Mouse (Mus musculus): ENCODE data around the gene Lrba. TPM values are rescaled to one million over a fixed set of nuclear protein-coding genes. Genes with fewer than 3 reads are reported as not detected.

The Lrba gene
- polyA plus RNA-seq (2012; rRNA removed) = 12.1 and 13.9 TPM in 2 replicates

DNA sequence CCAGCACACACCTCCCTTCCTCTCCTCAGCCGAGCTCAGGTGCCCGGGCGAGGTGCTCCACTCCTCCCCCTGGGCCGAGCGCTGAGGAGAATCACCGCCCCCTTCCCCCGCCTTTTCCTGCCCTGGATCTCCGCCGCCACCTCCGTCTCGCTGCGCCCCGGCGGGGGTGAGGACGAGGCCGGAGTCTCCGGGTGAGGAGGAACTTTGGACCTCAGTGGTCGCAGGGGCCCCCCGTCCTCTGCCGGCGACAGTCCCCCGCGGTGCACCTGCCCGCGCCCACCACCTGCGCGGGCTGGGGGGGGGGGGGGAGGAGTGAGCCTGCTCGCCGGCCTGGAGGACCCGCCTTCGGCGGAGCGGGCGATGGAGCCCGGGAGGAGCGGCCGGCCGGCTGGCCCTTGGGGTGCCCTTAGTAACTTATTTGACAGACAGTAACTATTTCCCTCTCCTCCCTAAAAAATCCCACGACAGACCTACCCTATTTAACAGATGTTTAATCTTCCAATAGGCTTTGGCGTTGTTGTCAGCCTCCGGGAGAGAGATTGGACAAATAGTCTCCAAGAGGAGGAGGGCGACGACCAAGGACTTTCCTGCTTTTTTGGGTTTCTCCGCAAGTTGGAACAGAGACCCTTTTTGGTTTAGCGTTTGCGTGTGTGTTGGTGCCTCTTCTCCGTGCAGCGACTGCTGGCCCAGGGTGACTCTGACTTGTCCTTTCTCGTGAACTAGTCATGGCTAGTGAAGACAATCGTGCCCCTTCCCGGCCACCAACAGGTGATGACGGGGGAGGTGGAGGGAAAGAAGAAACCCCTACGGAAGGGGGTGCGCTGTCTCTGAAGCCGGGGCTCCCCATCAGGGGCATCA is at the start of gene Lrba:
TSS of gene Lrba (plus strand) at position 117 of the 858 bp plus-strand sequence.
- H3K27ac ChIP-seq (ENCODE audit: insufficient read depth, low read length) = peak within 1 kb of the TSS; percentile 97
- TF ChIP-seq POLR2A (IDR thresholded peaks at IDR 0.05; ENCODE audit: extremely low read depth, insufficient read depth, low read length) = no peak; the same call in 1 of the 2 replicates
- no peak for TF ChIP-seq CTCF (IDR thresholded peaks at IDR 0.05; ENCODE audit: extremely low read depth, insufficient read depth, low read length)
- H3K4me1 ChIP-seq (ENCODE audit: control insufficient read depth, insufficient read depth, low read length) = no peaks in the 10 kb centered on the region
- H3K4me3 ChIP-seq (ENCODE audit: insufficient read depth, low read length) = peak within 1 kb of the TSS; percentile 82

DNA sequence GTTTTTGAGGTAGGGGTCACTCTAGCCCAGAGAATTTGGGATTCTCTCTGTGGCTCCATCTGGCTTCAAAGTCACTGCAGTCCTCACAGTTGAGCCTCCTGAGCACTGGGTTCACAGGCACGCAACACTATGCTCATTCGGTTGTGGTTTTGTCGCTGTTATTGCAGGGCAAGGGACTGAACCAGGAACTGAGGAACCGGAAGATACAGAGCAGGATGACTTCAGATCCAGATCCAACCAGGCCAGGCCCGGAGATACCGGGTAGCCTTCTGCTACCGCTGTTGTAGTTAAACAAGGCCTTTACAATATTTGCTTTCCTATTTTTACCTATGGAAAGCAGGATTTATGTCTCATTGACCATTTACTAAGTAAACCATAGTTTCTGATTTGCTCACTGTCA is 44.8 kb upstream of the Lrba start:
- no peak for TF ChIP-seq POLR2A (IDR thresholded peaks at IDR 0.05; ENCODE audit: extremely low read depth, insufficient read depth, low read length)
- no peaks in the 10 kb centered on the region for H3K4me1 ChIP-seq (ENCODE audit: control insufficient read depth, insufficient read depth, low read length)
- H3K4me3 ChIP-seq (ENCODE audit: insufficient read depth, low read length) = no peak overlapping the region
- H3K27ac ChIP-seq (ENCODE audit: insufficient read depth, low read length) = no peak overlapping the region

DNA sequence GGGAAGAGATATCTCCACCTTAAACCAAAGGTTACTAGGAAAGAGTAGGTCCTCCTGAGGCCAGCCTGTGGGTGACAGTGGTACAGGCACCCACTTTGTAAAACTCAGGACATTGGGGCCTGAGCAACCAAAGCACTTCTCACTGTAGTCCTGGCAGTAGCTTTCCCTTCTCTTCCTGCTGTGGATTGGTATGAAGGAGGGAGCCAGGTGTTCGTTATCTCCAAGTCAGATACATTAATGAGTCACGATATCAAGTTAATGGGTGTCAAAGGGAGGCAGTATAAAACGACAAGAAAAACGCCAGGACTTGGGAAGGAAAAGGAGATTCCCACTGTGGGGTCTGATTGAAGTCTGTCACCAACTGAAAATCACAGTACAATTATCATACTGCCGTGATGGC is 43.4 kb upstream of the Lrba start:
- H3K4me3 ChIP-seq (ENCODE audit: insufficient read depth, low read length) = no peak overlapping the region
- no peak for TF ChIP-seq CTCF (IDR thresholded peaks at IDR 0.05; ENCODE audit: extremely low read depth, insufficient read depth, low read length)
- TF ChIP-seq POLR2A (IDR thresholded peaks at IDR 0.05; ENCODE audit: extremely low read depth, insufficient read depth, low read length) = no peak
- H3K4me1 ChIP-seq (ENCODE audit: control insufficient read depth, insufficient read depth, low read length) = no peaks in the 10 kb centered on the region
- no peak overlapping the region for H3K27ac ChIP-seq (ENCODE audit: insufficient read depth, low read length)

DNA sequence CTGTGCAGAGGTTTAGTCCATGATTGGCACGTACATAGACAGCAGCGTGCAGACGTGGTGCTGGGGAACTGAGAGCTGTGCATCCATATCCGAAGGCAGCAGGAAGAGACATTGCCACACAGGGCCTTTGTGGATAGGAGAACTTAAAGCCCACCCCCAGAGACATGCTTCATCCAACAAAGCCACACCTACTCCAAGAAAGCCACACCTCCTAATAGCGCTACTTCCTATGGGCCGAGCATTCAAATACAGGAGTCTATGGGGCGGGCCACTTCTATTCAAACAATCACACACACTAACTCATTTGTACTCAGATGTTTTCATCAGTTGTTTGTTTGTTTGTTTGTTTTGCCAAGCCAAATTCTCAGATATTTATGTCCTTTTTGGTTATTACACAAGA is 39.9 kb upstream of the Lrba start:
- no peak overlapping the region for H3K4me3 ChIP-seq (ENCODE audit: insufficient read depth, low read length)
- no peaks in the 10 kb centered on the region for H3K4me1 ChIP-seq (ENCODE audit: control insufficient read depth, insufficient read depth, low read length)
- TF ChIP-seq POLR2A (IDR thresholded peaks at IDR 0.05; ENCODE audit: extremely low read depth, insufficient read depth, low read length) (no peak), CTCF (IDR thresholded peaks at IDR 0.05; ENCODE audit: extremely low read depth, insufficient read depth, low read length) (no peak)
- H3K27ac ChIP-seq (ENCODE audit: insufficient read depth, low read length) = no peak overlapping the region

DNA sequence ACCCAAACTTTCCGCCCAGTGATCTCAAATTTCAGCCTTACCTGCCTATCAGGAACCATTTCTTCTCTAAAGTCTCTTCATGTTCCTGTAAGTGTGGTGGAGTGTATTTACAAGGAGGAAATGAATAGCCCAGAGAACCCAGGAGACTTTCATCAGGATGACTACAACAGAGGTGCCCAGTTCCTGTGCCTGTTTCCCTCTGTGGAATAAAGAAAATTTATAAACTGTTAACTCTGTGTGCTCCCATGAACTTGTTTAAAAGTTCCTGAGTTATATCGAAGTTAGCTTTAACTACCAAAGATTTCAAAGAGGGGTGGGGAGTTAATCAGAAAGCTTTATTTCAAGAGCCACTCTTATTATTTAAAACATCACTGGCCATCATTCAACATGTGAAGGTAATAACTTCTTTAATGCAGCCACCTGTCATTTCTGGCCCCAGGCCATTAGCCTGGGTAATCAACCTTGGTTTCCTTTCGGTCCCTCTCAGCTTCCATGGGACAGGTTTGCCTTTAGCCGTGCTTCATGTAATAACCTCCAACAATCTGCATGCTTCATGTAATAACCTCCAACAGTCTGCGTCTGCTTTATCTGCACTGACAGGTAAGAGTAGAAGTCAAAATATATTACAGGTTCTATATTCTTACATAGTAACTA is 36.6 kb upstream of the Lrba start:
- H3K27ac ChIP-seq (ENCODE audit: insufficient read depth, low read length) = no peak overlapping the region
- TF ChIP-seq POLR2A (IDR thresholded peaks at IDR 0.05; ENCODE audit: extremely low read depth, insufficient read depth, low read length) (no peak), CTCF (IDR thresholded peaks at IDR 0.05; ENCODE audit: extremely low read depth, insufficient read depth, low read length) (no peak)
- no peaks in the 10 kb centered on the region for H3K4me1 ChIP-seq (ENCODE audit: control insufficient read depth, insufficient read depth, low read length)
- H3K4me3 ChIP-seq (ENCODE audit: insufficient read depth, low read length) = no peak overlapping the region

DNA sequence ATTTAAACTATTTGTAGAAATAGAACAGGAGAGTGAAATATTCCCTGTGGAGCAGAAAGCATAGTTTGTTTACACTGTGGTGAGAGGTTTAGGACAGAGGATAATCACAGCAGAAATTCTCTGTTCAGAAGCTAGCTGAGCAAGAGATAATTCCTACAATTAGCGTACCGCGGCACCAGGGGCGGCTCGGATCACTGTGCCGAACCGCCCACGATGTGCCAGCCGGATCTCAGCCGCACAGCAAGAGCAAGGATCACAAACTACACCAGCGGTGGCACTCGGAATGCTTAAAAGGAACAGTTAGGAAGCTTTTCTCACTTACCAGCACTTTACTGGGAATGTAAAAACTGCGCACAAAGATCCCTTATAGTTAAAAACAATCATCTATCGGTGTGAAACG is 28.5 kb upstream of the Lrba start:
- H3K27ac ChIP-seq (ENCODE audit: insufficient read depth, low read length) = no peak overlapping the region
- TF ChIP-seq CTCF (IDR thresholded peaks at IDR 0.05; ENCODE audit: extremely low read depth, insufficient read depth, low read length) (no peak), POLR2A (IDR thresholded peaks at IDR 0.05; ENCODE audit: extremely low read depth, insufficient read depth, low read length) (no peak)
- H3K4me1 ChIP-seq (ENCODE audit: control insufficient read depth, insufficient read depth, low read length) = no peaks in the 10 kb centered on the region
- no peak overlapping the region for H3K4me3 ChIP-seq (ENCODE audit: insufficient read depth, low read length)

DNA sequence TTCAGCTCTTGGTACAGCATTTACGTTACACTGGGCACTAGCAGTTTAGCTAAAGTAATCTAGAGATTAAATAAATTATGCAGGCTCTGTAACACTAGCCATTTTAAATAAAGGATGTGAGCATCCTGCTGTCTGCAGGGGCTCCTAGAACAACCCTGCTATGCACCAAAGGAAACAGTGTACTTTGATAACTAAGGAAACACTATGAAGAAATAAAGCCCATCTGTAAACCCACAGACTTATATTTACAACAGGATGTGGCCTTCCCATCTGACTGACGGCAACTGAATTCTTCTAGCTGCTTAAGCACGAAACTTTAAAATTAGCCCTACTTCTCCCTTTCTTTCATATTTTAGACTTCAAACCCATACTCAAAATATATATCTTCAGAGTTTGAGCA is 28.0 kb upstream of the Lrba start:
- TF ChIP-seq CTCF (IDR thresholded peaks at IDR 0.05; ENCODE audit: extremely low read depth, insufficient read depth, low read length) (no peak), POLR2A (IDR thresholded peaks at IDR 0.05; ENCODE audit: extremely low read depth, insufficient read depth, low read length) (no peak)
- Histone ChIP-seq H3K4me3 (ENCODE audit: insufficient read depth, low read length) (no peak overlapping the region), H3K4me1 (ENCODE audit: control insufficient read depth, insufficient read depth, low read length) (no peaks in the 10 kb centered on the region), H3K27ac (ENCODE audit: insufficient read depth, low read length) (no peak overlapping the region)

DNA sequence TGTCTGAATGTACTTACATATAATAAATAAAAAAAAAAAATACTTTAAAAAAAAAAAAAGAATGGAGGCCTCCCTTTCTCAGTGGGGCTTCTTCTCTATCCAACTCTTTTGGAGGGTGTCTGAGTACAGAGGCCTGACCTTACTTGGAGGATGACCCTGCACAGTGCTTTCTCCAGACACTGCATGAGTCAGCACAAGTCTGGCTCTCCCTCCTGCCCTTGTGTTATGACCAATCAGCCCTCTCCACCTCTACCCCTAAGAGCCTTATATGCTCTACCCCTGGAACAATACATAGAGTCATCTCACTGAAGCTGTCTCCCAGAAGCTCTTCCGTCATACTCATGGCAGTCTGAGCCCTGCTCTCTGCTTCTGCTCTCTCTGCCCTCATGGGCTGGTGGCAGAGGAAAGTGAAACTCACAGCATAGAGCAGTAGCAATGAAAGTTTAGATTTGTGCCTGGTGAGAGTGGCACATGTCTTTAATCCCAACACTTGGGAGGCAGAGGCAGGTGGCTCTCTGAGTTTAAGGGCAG is 22.8 kb upstream of the Lrba start:
- Histone ChIP-seq H3K4me1 (ENCODE audit: control insufficient read depth, insufficient read depth, low read length) (no peaks in the 10 kb centered on the region), H3K27ac (ENCODE audit: insufficient read depth, low read length) (no peak overlapping the region), H3K4me3 (ENCODE audit: insufficient read depth, low read length) (no peak overlapping the region)
- TF ChIP-seq POLR2A (IDR thresholded peaks at IDR 0.05; ENCODE audit: extremely low read depth, insufficient read depth, low read length) (no peak), CTCF (IDR thresholded peaks at IDR 0.05; ENCODE audit: extremely low read depth, insufficient read depth, low read length) (no peak)

DNA sequence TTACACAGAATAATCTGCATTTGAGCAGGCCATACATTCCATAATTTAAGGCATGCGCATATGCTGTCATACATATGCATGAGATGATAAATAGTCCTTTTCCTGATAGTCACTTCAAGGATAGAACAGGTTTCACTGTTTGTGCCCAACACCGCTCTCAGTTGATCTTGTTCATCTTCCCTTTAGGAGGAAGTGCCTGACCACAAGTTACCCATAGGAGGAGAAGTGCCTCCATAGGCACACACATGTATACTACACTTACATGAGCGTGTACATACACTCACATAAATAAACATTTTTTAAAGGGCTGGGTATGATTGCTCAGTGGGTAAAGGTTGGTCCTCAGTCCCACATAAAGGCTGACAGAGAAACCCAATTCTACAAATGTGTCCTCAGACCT is 22.0 kb upstream of the Lrba start:
- no peak overlapping the region for H3K4me3 ChIP-seq (ENCODE audit: insufficient read depth, low read length)
- no peak overlapping the region for H3K27ac ChIP-seq (ENCODE audit: insufficient read depth, low read length)
- TF ChIP-seq POLR2A (IDR thresholded peaks at IDR 0.05; ENCODE audit: extremely low read depth, insufficient read depth, low read length) (no peak), CTCF (IDR thresholded peaks at IDR 0.05; ENCODE audit: extremely low read depth, insufficient read depth, low read length) (no peak)
- H3K4me1 ChIP-seq (ENCODE audit: control insufficient read depth, insufficient read depth, low read length) = no peaks in the 10 kb centered on the region
